Mouse (Mus musculus): ENCODE results near the gene Nme2.

- TF ChIP-seq CTCF (IDR thresholded peaks at IDR 0.05; ENCODE audit: borderline replicate concordance, insufficient read depth, low read length), result no peak
- no peak for TF ChIP-seq POLR2A (IDR thresholded peaks at IDR 0.05; ENCODE audit: low read depth, low read length)
Measured at GRCm38 (mm10) chr11:93907839-93908238, 48.2 kb downstream of the Nme2 start.

Data from embryonic fibroblast, embryonic 13.5 days (primary cell).